Mouse (Mus musculus) sigmoid colon, adult 10 weeks (tissue): Measurements from ENCODE around the gene Fpr-rs3. TPM values are rescaled to one million over a fixed set of nuclear protein-coding genes. Genes with fewer than 3 reads are reported as not detected.

ENCODE experiments used
- polyA plus RNA-seq: library from polyadenylated mRNA; stranded (reverse); fragments of 350-450 nt; fragmentation: Illumina TruSeq; extraction: RNeasy Lipid Tissue Mini Kit (QIAGEN cat#74804); gene quantifications from one replicate; pipeline ENCODE4 v1.2.3, GENCODE M21; 2014; ENCODE audit warnings: low read depth, low replicate concordance

Gene Fpr-rs3
- polyA plus RNA-seq, result not detected

GRCm38 (mm10) chr17:20624777-20625176, at the start of gene Fpr-rs3:
TSS of gene Fpr-rs3 (minus strand) at chr17:20624877.

GRCm38 (mm10) chr17:20596323-20596722, 28.4 kb downstream of the Fpr-rs3 start, which contains the start of gene Vmn2r110:
TSS of gene Vmn2r110 (minus strand) at chr17:20596423.

Other genes starting within 250 kb of the Fpr-rs3 start
- gene Vmn1r224, start 210.7 kb downstream of the Fpr-rs3 start, polyA plus RNA-seq, result not detected
- not detected for gene Vmn2r108, start 143.5 kb downstream of the Fpr-rs3 start, polyA plus RNA-seq
- gene Vmn1r225, start 126.7 kb downstream of the Fpr-rs3 start, polyA plus RNA-seq, result not detected
- not detected for gene Vmn2r109, start 60.1 kb downstream of the Fpr-rs3 start, polyA plus RNA-seq
- not detected for gene Vmn2r110, start 28.5 kb downstream of the Fpr-rs3 start, polyA plus RNA-seq
- gene Vmn1r226, start 58.0 kb upstream of the Fpr-rs3 start, polyA plus RNA-seq, result not detected
- not detected for gene Vmn1r227, start 105.0 kb upstream of the Fpr-rs3 start, polyA plus RNA-seq
- gene Vmn1r228, start 161.3 kb upstream of the Fpr-rs3 start, polyA plus RNA-seq, result not detected
- gene Vmn1r229, start 186.7 kb upstream of the Fpr-rs3 start, polyA plus RNA-seq, result not detected
- not detected for gene Vmn1r230, start 215.6 kb upstream of the Fpr-rs3 start, polyA plus RNA-seq